Mouse (Mus musculus) heart, postnatal 0 days (tissue): ENCODE data around the gene Pramef20.

ENCODE experiments used
- CTCF ChIP-seq: IDR thresholded peaks from 2 replicates; pipeline ENCODE4 v1.5.1; 2016; ENCODE audit warnings: antibody characterized with exemption, control low read depth, low read depth
- EP300 ChIP-seq: IDR thresholded peaks from 2 replicates; pipeline ENCODE4 v1.6.1; 2016; ENCODE audit warnings: antibody characterized with exemption, low read depth

DNA sequence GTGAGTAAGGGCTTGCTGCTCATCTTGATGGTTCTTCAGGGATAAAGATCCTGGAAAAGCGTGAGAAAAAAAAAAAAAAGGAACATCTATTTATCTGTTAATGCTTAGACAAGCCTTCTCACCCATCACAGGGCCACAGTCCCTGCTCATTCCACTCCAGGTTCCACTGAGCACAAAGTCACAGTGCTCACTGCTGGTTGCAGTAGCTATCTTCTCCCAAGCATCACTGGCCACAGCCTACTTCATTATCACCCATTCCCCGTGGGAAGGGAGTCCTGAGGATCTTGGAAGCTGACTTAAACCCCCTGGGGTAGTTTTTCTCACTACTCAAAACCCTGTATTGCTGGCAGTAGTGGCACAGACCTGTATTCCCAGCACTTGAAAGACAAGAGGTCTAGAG, at the start of gene Pramef20:
- TF ChIP-seq CTCF (no peak), EP300 (no peak)
